Mouse (Mus musculus): Measurements from ENCODE around the gene 1700040F15Rik.
"Not testable (repeated sequence)": the region's sequence is repeated elsewhere in the genome, so short reads cannot be mapped to it uniquely, and the experiment has no call there.

1700040F15Rik gene

GRCm38 (mm10) chrY:61101947-61102346, at the start of gene 1700040F15Rik:
Gene 1700040F15Rik, plus strand, starts transcription at chrY:61102247.
- not testable (repeated sequence) for DNase-seq
